Mouse (Mus musculus): ENCODE measurements around the gene Rabgap1l. TPM values are rescaled to one million over a fixed set of nuclear protein-coding genes. Genes with fewer than 3 reads are reported as not detected.
A peak's percentile ranks its signal among the peaks of the same experiment; 100 is the strongest.

Gene Rabgap1l
- total and polyA plus RNA-seq, 2 experiments from 2014 or later, result 34.1 to 110 TPM

DNA sequence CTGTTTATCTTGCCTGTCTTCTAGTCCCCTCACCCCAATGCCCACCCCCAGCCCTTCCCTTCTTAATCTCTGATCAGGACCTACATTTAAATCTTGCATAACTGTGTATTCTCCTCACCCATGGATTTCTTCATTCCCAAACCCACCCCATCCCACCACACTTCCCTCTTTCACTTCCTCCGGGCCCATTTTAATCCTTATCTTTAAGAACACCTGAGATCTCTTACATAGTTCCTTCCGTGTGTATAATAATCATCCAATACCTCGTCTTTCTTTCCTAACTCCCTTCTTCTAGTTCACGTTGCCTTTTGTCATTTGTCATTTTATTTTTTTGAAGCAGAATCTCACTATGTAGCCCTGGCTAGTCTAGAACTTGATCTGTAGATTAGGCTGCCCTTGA, 453.6 kb downstream of the Rabgap1l start:
- no peak for DNase-seq (ENCODE audit: low spot score)
- ATAC-seq (ENCODE audit: low FRiP score), result no peak
- Histone ChIP-seq H3K4me2 (ENCODE audit: low read depth, low read length, poor library complexity, severe bottlenecking) (no peak overlapping the region), H3K4me3 (ENCODE audit: low read depth, low read length) (no peak overlapping the region), H3K9me3 (ENCODE audit: low read length) (no peaks in the 10 kb centered on the region), H3K9ac (replicated peaks; ENCODE audit: low read length, poor library complexity, severe bottlenecking) (no peak overlapping the region), H3K4me1 (ENCODE audit: insufficient read depth, low read length) (no peaks in the 10 kb centered on the region), H3K27me3 (ENCODE audit: insufficient read depth, low read length) (no peaks in the 10 kb centered on the region), H3K27ac (ENCODE audit: low read depth, low read length) (no peak overlapping the region), H3K36me3 (ENCODE audit: insufficient read depth, low read length) (peaks cover 18% of the 10 kb centered on the region; the same call in 1 of the 2 replicates)
- 90% methylated on average over 4 of the region's 4 CpGs for WGBS
- TF ChIP-seq CTCF (IDR thresholded peaks at IDR 0.05), result no peak

DNA sequence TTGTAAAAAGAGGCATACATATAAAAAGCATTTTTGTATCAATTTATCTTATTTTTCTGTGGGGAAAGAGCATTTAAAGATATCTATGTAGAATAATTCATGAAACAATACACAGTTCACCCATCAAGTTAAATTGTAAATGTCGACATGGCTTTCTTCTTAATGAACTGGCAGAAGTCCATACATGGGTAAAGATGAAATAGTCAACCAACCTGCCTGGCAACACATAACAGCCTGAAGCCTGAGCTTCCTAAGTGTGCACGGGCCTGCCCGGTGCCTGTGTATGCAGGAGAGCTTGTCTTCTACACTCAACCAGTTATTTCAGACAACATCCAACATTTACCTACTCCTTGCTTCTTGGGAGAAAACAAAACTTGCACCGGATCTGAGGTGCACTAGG, 458.2 kb downstream of the Rabgap1l start:
- H3K27me3 ChIP-seq (ENCODE audit: insufficient read depth, low read length), result no peaks in the 10 kb centered on the region
- H3K9ac ChIP-seq (replicated peaks; ENCODE audit: low read length, poor library complexity, severe bottlenecking), result no peak overlapping the region
- no peaks in the 10 kb centered on the region for H3K9me3 ChIP-seq (ENCODE audit: low read length)
- no peak for TF ChIP-seq CTCF (IDR thresholded peaks at IDR 0.05)
- ATAC-seq (ENCODE audit: low FRiP score) (no peak), DNase-seq (ENCODE audit: low spot score) (no peak)
- H3K27ac ChIP-seq (ENCODE audit: low read depth, low read length), result no peak overlapping the region
- H3K4me2 ChIP-seq (ENCODE audit: low read depth, low read length, poor library complexity, severe bottlenecking), result no peak overlapping the region
- peaks cover 12% of the 10 kb centered on the region; the same call in 1 of the 2 replicates for H3K36me3 ChIP-seq (ENCODE audit: insufficient read depth, low read length)
- 75% methylated on average over 4 of the region's 4 CpGs for WGBS
- no peaks in the 10 kb centered on the region for H3K4me1 ChIP-seq (ENCODE audit: insufficient read depth, low read length)
- no peak overlapping the region for H3K4me3 ChIP-seq (ENCODE audit: low read depth, low read length)

DNA sequence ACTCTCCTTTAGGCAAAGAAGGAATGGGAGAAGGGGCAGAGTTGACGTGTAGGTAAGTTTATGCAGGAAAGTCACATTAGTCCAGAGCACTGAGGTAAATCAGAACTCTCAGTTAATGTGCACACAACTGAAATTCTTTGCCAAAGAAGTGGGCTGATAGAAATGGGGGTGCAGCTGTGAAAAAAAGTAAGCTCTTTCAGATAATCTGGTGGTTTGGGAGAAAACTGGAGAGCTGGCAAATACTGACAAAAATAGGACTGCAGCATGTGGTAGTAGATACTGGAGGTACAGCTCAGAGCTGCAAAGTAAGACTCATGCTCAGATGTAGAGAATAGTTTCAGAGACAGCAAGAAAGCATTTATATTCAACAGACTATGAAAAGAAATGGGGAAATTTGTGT, 462.2 kb downstream of the Rabgap1l start:
- WGBS, result 64% methylated on average over 1 of the region's 1 CpGs
- Histone ChIP-seq H3K9me3 (ENCODE audit: low read length) (no peaks in the 10 kb centered on the region), H3K36me3 (ENCODE audit: insufficient read depth, low read length) (no peaks in the 10 kb centered on the region), H3K4me1 (ENCODE audit: insufficient read depth, low read length) (no peaks in the 10 kb centered on the region), H3K4me2 (ENCODE audit: low read depth, low read length, poor library complexity, severe bottlenecking) (no peak overlapping the region), H3K9ac (replicated peaks; ENCODE audit: low read length, poor library complexity, severe bottlenecking) (no peak overlapping the region), H3K4me3 (ENCODE audit: low read depth, low read length) (no peak overlapping the region), H3K27ac (ENCODE audit: low read depth, low read length) (no peak overlapping the region), H3K27me3 (ENCODE audit: insufficient read depth, low read length) (no peaks in the 10 kb centered on the region)
- DNase-seq (ENCODE audit: low spot score) (no peak), ATAC-seq (ENCODE audit: low FRiP score) (no peak)
- TF ChIP-seq CTCF (IDR thresholded peaks at IDR 0.05), result no peak

DNA sequence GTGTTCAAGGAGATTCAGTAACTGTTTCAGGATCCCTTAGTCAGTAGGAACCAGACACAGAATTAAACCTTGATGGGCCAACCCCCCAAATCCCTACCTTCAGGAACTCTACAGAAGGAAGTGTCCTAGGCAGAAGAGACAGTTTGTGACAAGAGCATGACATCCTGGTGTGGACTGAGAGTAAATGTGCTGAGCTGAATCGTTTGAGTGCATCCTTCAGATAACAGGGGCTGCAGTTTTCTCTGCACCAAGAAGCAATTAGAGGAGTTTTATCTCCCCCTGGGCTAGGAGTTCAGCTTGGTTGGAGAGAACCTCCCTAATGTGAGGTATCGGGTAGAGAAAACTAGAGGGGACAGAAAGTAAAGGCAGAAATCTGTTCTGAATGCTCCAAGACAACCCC, 462.8 kb downstream of the Rabgap1l start:
- 50% methylated on average over 2 of the region's 2 CpGs for WGBS
- H3K4me3 ChIP-seq (ENCODE audit: low read depth, low read length), result no peak overlapping the region
- H3K27me3 ChIP-seq (ENCODE audit: insufficient read depth, low read length), result no peaks in the 10 kb centered on the region
- no peaks in the 10 kb centered on the region for H3K36me3 ChIP-seq (ENCODE audit: insufficient read depth, low read length)
- H3K4me2 ChIP-seq (ENCODE audit: low read depth, low read length, poor library complexity, severe bottlenecking), result no peak overlapping the region
- ATAC-seq (ENCODE audit: low FRiP score), result no peak
- TF ChIP-seq CTCF (IDR thresholded peaks at IDR 0.05), result no peak
- H3K9me3 ChIP-seq (ENCODE audit: low read length), result no peaks in the 10 kb centered on the region
- H3K9ac ChIP-seq (replicated peaks; ENCODE audit: low read length, poor library complexity, severe bottlenecking), result no peak overlapping the region
- no peak for DNase-seq (ENCODE audit: low spot score)
- no peaks in the 10 kb centered on the region for H3K4me1 ChIP-seq (ENCODE audit: insufficient read depth, low read length)
- H3K27ac ChIP-seq (ENCODE audit: low read depth, low read length), result no peak overlapping the region; the same call in 1 of the 2 replicates

DNA sequence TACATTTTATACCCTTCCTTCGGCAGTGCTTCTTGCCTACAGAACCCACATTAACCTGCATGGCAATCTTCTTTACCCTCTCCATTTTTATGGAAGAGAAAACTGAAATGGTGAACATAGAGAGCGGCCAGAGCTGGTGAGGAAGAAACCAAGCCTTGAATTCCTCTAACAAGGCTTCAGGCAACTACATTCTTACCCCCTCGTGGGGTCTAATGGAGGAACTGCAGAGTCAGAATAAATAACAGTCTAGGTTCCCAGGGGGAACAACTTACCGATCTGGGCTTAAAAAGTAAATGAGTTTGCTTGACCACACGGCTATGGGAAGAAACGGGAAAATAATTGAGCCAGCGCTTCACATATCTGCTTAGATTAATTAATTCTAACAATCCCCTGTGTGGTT, 463.2 kb downstream of the Rabgap1l start:
- Histone ChIP-seq H3K4me1 (ENCODE audit: insufficient read depth, low read length) (no peaks in the 10 kb centered on the region), H3K9ac (replicated peaks; ENCODE audit: low read length, poor library complexity, severe bottlenecking) (no peak overlapping the region), H3K27ac (ENCODE audit: low read depth, low read length) (no peak overlapping the region), H3K4me3 (ENCODE audit: low read depth, low read length) (no peak overlapping the region), H3K36me3 (ENCODE audit: insufficient read depth, low read length) (no peaks in the 10 kb centered on the region), H3K9me3 (ENCODE audit: low read length) (no peaks in the 10 kb centered on the region), H3K4me2 (ENCODE audit: low read depth, low read length, poor library complexity, severe bottlenecking) (no peak overlapping the region), H3K27me3 (ENCODE audit: insufficient read depth, low read length) (no peaks in the 10 kb centered on the region)
- WGBS, result 53% methylated on average over 7 of the region's 7 CpGs
- no peak for ATAC-seq (ENCODE audit: low FRiP score)
- DNase-seq (ENCODE audit: low spot score), result no peak
- peak; percentile 19; the same call in 1 of the 2 replicates for TF ChIP-seq CTCF (IDR thresholded peaks at IDR 0.05)

DNA sequence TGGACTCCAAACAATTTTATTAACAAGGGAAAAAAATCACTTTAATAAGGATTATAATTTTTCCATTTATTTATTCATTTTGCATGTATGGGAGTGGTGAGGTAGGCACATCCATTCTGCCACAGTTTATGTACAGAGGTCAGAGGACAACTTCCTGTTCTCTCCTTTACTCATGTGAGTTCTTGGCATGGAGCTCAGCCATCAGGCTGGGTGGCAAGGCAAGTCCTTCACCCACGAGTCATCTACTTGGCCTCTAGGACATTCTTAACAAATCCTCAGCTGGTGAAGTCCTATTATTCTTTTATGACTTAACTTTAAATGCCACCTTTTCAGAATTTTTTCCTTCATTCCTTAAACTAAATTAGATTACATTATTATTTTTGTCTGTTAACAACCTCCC, 465.5 kb downstream of the Rabgap1l start:
- WGBS, result 77% methylated on average over 1 of the region's 1 CpGs
- no peak overlapping the region for H3K9ac ChIP-seq (replicated peaks; ENCODE audit: low read length, poor library complexity, severe bottlenecking)

More for the DNA sequence above, 465.5 kb downstream of the Rabgap1l start:
- no peak overlapping the region for H3K4me3 ChIP-seq (ENCODE audit: low read depth, low read length)
- H3K36me3 ChIP-seq (ENCODE audit: insufficient read depth, low read length), result no peaks in the 10 kb centered on the region
- H3K27ac ChIP-seq (ENCODE audit: low read depth, low read length), result no peak overlapping the region
- no peaks in the 10 kb centered on the region for H3K4me1 ChIP-seq (ENCODE audit: insufficient read depth, low read length)
- TF ChIP-seq CTCF (IDR thresholded peaks at IDR 0.05), result no peak
- no peak for DNase-seq (ENCODE audit: low spot score)
- H3K27me3 ChIP-seq (ENCODE audit: insufficient read depth, low read length), result no peaks in the 10 kb centered on the region
- H3K9me3 ChIP-seq (ENCODE audit: low read length), result no peaks in the 10 kb centered on the region
- ATAC-seq (ENCODE audit: low FRiP score), result no peak
- H3K4me2 ChIP-seq (ENCODE audit: low read depth, low read length, poor library complexity, severe bottlenecking), result no peak overlapping the region
